Mouse (Mus musculus): ENCODE measurements around the gene Actr2.

- no peak for TF ChIP-seq MAX (IDR thresholded peaks at IDR 0.05; ENCODE audit: low read depth)
- peak; percentile 42 for TF ChIP-seq POLR2A (IDR thresholded peaks at IDR 0.05; ENCODE audit: insufficient read length, low read depth)
- TF ChIP-seq POLR2AphosphoS2 (IDR thresholded peaks at IDR 0.05; ENCODE audit: insufficient read length, low read depth) = no peak
- no peak for TF ChIP-seq E2F4 (IDR thresholded peaks at IDR 0.05; ENCODE audit: insufficient read depth)
- no peak for TF ChIP-seq USF1 (IDR thresholded peaks at IDR 0.05; ENCODE audit: low read depth)
- peak in 1 of 3 experiments; percentile 81 for TF ChIP-seq MYOG (IDR thresholded peaks at IDR 0.05; ENCODE audit: control insufficient read depth in 1 of 3, insufficient read depth in 1 of 3, insufficient read length in 2 of 3, low read depth in 2 of 3)
- TF ChIP-seq MYOD1 (IDR thresholded peaks at IDR 0.05; ENCODE audit: control insufficient read depth in 1 of 3, insufficient read length in 2 of 3, low read depth in 2 of 3) = peak in 1 of 3 experiments; percentile 78
- TF ChIP-seq CEBPB (IDR thresholded peaks at IDR 0.05; ENCODE audit: insufficient read depth, poor library complexity, severe bottlenecking) = peak; percentile 100
- peak; percentile 17 for TF ChIP-seq TCF12 (IDR thresholded peaks at IDR 0.05; ENCODE audit: insufficient read depth, poor library complexity, severe bottlenecking)
- TF ChIP-seq SRF (IDR thresholded peaks at IDR 0.05; ENCODE audit: control insufficient read depth, insufficient read length, low read depth) = no peak
Measured at GRCm38 (mm10) chr11:20037739-20038138, 75.0 kb downstream of the Actr2 start.

Measured in myocyte (in vitro differentiated cells).